Mouse (Mus musculus): ENCODE measurements around the gene Farp1. TPM values are rescaled to one million over a fixed set of nuclear protein-coding genes. Genes with fewer than 3 reads are reported as not detected.

Gene Farp1
- total RNA-seq, 1 experiment, result 8.6 TPM

- no peaks in the 10 kb centered on the region for H3K9me3 ChIP-seq (ENCODE audit: control insufficient read depth, insufficient read depth, low read depth, low read length)
- H3K4me3 ChIP-seq (ENCODE audit: insufficient read depth in 1 of 2, low read depth in 1 of 2, low read length in 2 of 2, poor library complexity in 1 of 2, severe bottlenecking in 1 of 2), result no peak overlapping the region
- no peak overlapping the region for H3K9ac ChIP-seq (ENCODE audit: insufficient read depth, low read depth, low read length, poor library complexity, severe bottlenecking)
- TF ChIP-seq HCFC1 (IDR thresholded peaks at IDR 0.05; ENCODE audit: borderline replicate concordance, insufficient read depth, low read length) (no peak), CHD2 (IDR thresholded peaks at IDR 0.05; ENCODE audit: low read depth, low read length) (no peak)
- H3K36me3 ChIP-seq (ENCODE audit: control insufficient read depth, insufficient read depth, low read length, poor library complexity, severe bottlenecking), result no peaks in the 10 kb centered on the region
- no peak overlapping the region for H3K27ac ChIP-seq (ENCODE audit: insufficient read depth, low read depth, low read length, poor library complexity, severe bottlenecking)
- no peaks in the 10 kb centered on the region for H3K4me1 ChIP-seq (ENCODE audit: control insufficient read depth in 2 of 2, insufficient read depth in 2 of 2, low read length in 2 of 2, poor library complexity in 1 of 2)
- in situ Hi-C loops (cut with MboI; ENCODE audit: low sequenced_read_pairs in 2 of 2, unreplicated experiment in 2 of 2), result loop anchor here in 1 of 2 experiments (10.0 kb wide), 1 partner anchor 359 kb away; no protein-coding TSS in a partner anchor
- DNase-seq (ENCODE audit: low read depth, low spot score), result no peak
Observed at GRCm38 (mm10) chr14:121193981-121194380, 159.0 kb downstream of the Farp1 start.

GRCm38 (mm10) chr14:121198915-121199572 is 164.0 kb downstream of the Farp1 start:
- Histone ChIP-seq H3K36me3 (ENCODE audit: control insufficient read depth, insufficient read depth, low read length, poor library complexity, severe bottlenecking) (no peaks in the 10 kb centered on the region), H3K4me1 (ENCODE audit: control insufficient read depth in 2 of 2, insufficient read depth in 2 of 2, low read length in 2 of 2, poor library complexity in 1 of 2) (no peaks in the 10 kb centered on the region), H3K4me3 (ENCODE audit: insufficient read depth in 1 of 2, low read depth in 1 of 2, low read length in 2 of 2, poor library complexity in 1 of 2, severe bottlenecking in 1 of 2) (no peak overlapping the region), H3K9ac (ENCODE audit: insufficient read depth, low read depth, low read length, poor library complexity, severe bottlenecking) (no peak overlapping the region), H3K9me3 (ENCODE audit: control insufficient read depth, insufficient read depth, low read depth, low read length) (no peaks in the 10 kb centered on the region), H3K27ac (ENCODE audit: insufficient read depth, low read depth, low read length, poor library complexity, severe bottlenecking) (no peak overlapping the region)
- TF ChIP-seq ZNF384 (IDR thresholded peaks at IDR 0.05; ENCODE audit: low read depth, low read length), result no peak
- no peak for TF ChIP-seq CHD2 (IDR thresholded peaks at IDR 0.05; ENCODE audit: low read depth, low read length)
- TF ChIP-seq ZC3H11A (IDR thresholded peaks at IDR 0.05; ENCODE audit: borderline replicate concordance, low read depth, low read length), result no peak
- no peak for TF ChIP-seq MAFK (IDR thresholded peaks at IDR 0.05; ENCODE audit: insufficient read depth, low read depth, low read length)
- no peak for TF ChIP-seq HCFC1 (IDR thresholded peaks at IDR 0.05; ENCODE audit: borderline replicate concordance, insufficient read depth, low read length)
- in situ Hi-C loops (cut with MboI; ENCODE audit: low sequenced_read_pairs in 2 of 2, unreplicated experiment in 2 of 2), result loop anchor here in 1 of 2 experiments (10.0 kb wide), 1 partner anchor 364 kb away; no protein-coding TSS in a partner anchor
- DNase-seq (ENCODE audit: low read depth, low spot score), result no peak

- Histone ChIP-seq H3K9me3 (ENCODE audit: control insufficient read depth, insufficient read depth, low read depth, low read length) (no peaks in the 10 kb centered on the region), H3K4me1 (ENCODE audit: control insufficient read depth in 2 of 2, insufficient read depth in 2 of 2, low read length in 2 of 2, poor library complexity in 1 of 2) (no peaks in the 10 kb centered on the region), H3K4me3 (ENCODE audit: insufficient read depth in 1 of 2, low read depth in 1 of 2, low read length in 2 of 2, poor library complexity in 1 of 2, severe bottlenecking in 1 of 2) (no peak overlapping the region), H3K9ac (ENCODE audit: insufficient read depth, low read depth, low read length, poor library complexity, severe bottlenecking) (no peak overlapping the region), H3K36me3 (ENCODE audit: control insufficient read depth, insufficient read depth, low read length, poor library complexity, severe bottlenecking) (no peaks in the 10 kb centered on the region), H3K27ac (ENCODE audit: insufficient read depth, low read depth, low read length, poor library complexity, severe bottlenecking) (no peak overlapping the region)
- no peak for DNase-seq (ENCODE audit: low read depth, low spot score)
- TF ChIP-seq MAFK (IDR thresholded peaks at IDR 0.05; ENCODE audit: insufficient read depth, low read depth, low read length) (no peak), ZC3H11A (IDR thresholded peaks at IDR 0.05; ENCODE audit: borderline replicate concordance, low read depth, low read length) (no peak), CHD2 (IDR thresholded peaks at IDR 0.05; ENCODE audit: low read depth, low read length) (no peak), HCFC1 (IDR thresholded peaks at IDR 0.05; ENCODE audit: borderline replicate concordance, insufficient read depth, low read length) (no peak), ZNF384 (IDR thresholded peaks at IDR 0.05; ENCODE audit: low read depth, low read length) (no peak)
- in situ Hi-C loops (cut with MboI; ENCODE audit: low sequenced_read_pairs in 2 of 2, unreplicated experiment in 2 of 2), result loop anchor here in 1 of 2 experiments (10.0 kb wide), 1 partner anchor 365 kb away; no protein-coding TSS in a partner anchor
Observed at GRCm38 (mm10) chr14:121199789-121200188, 164.8 kb downstream of the Farp1 start.

- Histone ChIP-seq H3K9me3 (ENCODE audit: control insufficient read depth, insufficient read depth, low read depth, low read length) (no peaks in the 10 kb centered on the region), H3K36me3 (ENCODE audit: control insufficient read depth, insufficient read depth, low read length, poor library complexity, severe bottlenecking) (no peaks in the 10 kb centered on the region), H3K4me1 (ENCODE audit: control insufficient read depth in 2 of 2, insufficient read depth in 2 of 2, low read length in 2 of 2, poor library complexity in 1 of 2) (no peaks in the 10 kb centered on the region), H3K9ac (ENCODE audit: insufficient read depth, low read depth, low read length, poor library complexity, severe bottlenecking) (no peak overlapping the region), H3K4me3 (ENCODE audit: insufficient read depth in 1 of 2, low read depth in 1 of 2, low read length in 2 of 2, poor library complexity in 1 of 2, severe bottlenecking in 1 of 2) (no peak overlapping the region), H3K27ac (ENCODE audit: insufficient read depth, low read depth, low read length, poor library complexity, severe bottlenecking) (no peak overlapping the region)
- TF ChIP-seq ZNF384 (IDR thresholded peaks at IDR 0.05; ENCODE audit: low read depth, low read length), result no peak
- no peak for TF ChIP-seq ZC3H11A (IDR thresholded peaks at IDR 0.05; ENCODE audit: borderline replicate concordance, low read depth, low read length)
- no peak for TF ChIP-seq CHD2 (IDR thresholded peaks at IDR 0.05; ENCODE audit: low read depth, low read length)
- TF ChIP-seq MAFK (IDR thresholded peaks at IDR 0.05; ENCODE audit: insufficient read depth, low read depth, low read length), result no peak
- TF ChIP-seq HCFC1 (IDR thresholded peaks at IDR 0.05; ENCODE audit: borderline replicate concordance, insufficient read depth, low read length), result no peak
- in situ Hi-C loops (cut with MboI; ENCODE audit: low sequenced_read_pairs in 2 of 2, unreplicated experiment in 2 of 2), result no loop called here
- DNase-seq (ENCODE audit: low read depth, low spot score), result no peak
Observed at GRCm38 (mm10) chr14:121200353-121200752, 165.4 kb downstream of the Farp1 start.

All from ES-E14 (cell line).